Mouse (Mus musculus): Measurements from ENCODE around the gene Rdm1. TPM values are rescaled to one million over a fixed set of nuclear protein-coding genes. Genes with fewer than 3 reads are reported as not detected.
"Not testable (repeated sequence)": the region's sequence is repeated elsewhere in the genome, so short reads cannot be mapped to it uniquely, and the experiment has no call there.

The Rdm1 gene
- 10 to 100 TPM in 3 of 4 experiments, 1 to 10 TPM in 1; 9.3 to 16.1 (median 11.0) TPM for total RNA-seq (2022)

DNA sequence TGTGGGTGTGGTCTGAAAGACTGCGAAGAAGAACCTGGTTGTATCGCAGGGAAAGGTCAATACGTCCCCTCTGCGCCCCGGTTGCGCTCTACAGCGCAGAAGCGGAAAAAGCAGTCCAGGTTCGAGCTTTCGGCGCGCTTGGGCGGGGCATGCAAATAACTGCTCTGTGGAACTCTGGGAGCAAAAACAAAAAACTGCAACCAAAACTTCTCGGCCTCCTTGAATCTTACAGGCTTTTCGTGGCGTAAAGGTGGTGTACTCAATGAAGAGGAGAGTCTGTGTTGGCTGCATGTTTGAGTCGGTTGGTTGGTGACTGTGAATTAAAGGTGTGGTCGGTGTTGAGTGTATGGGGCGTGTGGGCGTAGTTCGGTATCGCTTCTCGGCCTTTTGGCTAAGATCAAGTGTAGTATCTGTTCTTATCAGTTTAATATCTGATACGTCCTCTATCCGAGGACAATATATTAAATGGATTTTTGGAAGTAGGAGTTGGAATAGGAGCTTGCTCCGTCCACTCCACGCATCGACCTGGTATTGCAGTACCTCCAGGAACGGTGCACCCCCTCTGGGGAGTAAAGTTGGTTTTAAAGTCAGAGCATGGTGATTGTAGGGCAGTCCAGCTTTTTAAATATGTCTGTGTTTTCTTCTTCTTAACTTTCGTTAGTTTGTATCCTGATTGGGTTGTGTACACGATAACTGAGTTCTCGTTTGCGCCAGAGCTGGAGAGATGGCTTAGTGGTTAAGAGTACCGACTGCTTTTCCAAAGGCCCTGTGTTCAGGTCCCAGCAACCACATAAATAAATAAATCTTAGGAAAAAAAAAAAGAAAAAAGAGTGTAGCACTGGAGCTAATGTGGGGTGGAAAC lies at the start of gene Rdm1:
Gene Rdm1, plus strand, starts transcription at position 201 of the 862 bp plus-strand sequence.
- DNase-seq (ENCODE audit: low spot score in 2 of 2) = peak; percentile 73 to 75

DNA sequence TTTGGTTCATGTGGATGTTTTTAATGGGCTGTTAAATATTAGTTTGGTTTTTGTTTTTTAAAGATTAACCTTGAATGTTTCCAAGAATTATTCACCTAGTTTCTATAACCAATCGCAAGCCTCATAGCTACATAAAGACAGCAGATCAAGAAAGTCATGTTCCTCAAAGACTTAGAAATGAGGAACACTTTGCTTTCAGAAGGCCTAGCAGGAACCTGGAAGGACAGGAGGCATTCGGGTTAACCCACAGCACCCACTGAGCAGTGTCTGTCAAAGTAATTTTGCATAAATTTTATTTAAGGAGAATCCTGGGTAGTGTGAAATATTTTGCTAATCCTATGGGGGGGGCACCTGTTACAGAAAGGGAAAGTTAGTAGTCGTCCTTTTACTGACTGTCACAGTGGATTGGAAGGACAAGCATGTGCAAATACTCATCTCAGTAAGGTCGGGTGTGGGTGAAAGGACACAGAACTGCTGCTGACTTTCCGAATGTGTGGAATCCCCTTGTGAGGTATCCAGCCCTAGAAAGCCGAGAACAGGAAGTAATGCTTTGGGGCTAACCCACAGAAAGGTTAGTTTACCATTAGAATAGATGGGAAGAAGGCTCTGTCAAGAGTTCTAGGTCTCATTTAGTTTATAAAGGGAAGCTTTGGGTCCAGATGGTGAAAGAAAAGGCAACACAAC lies 45.8 kb upstream of the Rdm1 start:
- no peak for DNase-seq (ENCODE audit: low spot score in 2 of 2)

DNA sequence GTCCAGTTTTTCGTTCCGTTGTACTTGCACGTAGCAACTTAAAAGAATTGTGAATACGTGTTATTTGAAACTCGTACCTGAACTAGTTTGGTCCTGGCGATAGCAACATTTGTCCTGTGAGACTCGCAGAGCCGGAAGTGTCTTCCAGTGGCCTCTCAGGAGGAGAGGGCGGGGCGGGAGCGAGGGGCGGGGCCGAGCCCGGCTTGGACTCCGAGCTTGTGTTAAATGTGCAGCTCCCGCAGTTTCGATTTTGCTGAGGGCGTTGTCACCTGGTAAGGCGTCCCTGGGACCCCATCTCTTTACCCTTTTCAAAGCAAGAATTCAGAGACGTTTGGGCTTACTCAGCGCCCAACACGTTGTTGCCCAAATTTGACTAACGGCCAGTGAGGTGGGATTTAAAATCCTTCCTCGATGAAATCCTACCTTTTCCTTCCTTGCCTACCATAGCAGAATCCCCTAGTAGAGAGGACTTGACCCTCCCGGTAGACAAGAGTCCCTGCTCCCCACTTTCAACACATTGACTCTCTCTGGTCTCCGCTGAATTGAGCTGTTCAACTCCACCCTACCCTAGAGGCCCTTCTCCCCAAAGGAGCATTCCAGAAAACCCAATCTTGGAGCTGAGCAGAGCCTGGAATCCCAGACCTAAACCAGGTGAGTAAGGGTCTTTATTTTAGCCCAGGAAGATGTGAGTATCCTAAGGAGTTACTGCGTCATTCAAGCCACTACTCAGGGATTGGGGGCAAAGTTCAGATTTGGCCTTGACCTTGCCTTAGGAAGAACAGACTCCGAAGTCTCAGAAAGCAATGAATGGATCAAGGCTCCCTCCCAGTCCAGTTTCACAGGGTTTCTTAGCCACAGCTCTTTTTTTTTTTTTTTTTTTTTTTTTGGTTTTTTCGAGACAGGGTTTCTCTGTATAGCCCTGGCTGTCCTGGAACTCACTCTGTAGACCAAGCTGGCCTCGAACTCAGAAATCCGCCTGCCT lies 44.6 kb upstream of the Rdm1 start, which contains the start of gene Tmem106a:
Gene Tmem106a, plus strand, starts transcription at position 189 of the 982 bp plus-strand sequence.
- no peak for DNase-seq (ENCODE audit: low spot score in 2 of 2)

DNA sequence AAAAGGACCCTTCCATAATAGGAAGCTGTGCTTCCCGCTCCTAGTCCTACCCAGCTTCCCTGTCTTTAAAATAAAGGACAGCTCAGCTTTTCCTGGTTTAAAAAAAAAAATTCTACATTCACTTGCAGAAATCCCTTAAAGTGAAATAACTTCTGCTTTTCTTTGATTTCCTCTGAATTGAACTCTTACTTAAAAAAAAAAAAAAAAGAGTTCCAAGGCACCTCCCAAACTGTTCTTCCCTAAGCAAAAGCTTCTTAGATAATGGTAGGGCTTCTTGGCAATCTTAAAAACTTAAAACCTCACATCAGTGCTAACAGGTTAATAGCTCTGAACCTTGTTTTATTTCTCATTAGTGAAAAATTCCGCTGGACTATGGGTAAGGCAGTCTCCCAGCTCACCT lies 43.8 kb upstream of the Rdm1 start:
- DNase-seq (ENCODE audit: low spot score in 2 of 2) = no peak

DNA sequence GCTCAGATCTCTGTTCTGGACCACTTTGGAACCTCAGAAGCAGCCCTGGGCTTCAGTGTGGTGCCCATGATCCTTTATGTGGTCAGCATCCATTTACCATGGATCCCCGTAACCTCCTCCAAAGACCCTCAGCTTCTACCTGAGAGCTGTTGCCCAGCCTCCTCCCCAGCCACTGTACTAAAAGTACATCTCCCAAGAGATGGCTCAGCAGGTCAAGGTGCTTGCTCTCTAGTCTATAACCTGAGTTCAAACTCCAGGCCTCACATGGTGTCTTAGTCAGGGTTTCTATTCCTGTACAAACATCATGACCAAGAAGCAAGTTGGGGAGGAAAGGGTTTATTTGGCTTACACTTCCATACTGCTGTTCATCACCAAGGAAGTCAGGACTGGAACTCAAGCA lies 42.0 kb upstream of the Rdm1 start:
- DNase-seq (ENCODE audit: low spot score in 2 of 2) = not testable (repeated sequence)

DNA sequence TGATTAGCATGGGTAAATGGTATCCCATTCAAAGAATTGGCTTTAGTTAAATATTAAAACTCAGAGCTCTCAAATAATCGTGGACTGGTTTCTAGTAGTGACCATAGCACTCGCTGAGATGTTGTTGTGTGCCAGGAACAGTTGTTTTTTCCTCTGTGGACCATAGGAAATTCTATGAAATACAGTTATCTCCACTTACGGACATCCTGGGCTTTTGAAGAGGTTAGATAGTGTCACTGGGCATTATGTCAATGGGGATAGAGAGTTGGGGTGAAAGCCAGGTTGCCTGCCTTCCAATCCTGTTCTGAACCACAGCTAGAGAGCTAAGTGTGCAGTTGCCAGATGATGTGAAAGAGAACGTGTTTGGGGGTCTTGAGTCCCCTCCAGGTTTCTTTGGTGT lies 41.2 kb upstream of the Rdm1 start:
- DNase-seq (ENCODE audit: low spot score in 2 of 2) = no peak

DNA sequence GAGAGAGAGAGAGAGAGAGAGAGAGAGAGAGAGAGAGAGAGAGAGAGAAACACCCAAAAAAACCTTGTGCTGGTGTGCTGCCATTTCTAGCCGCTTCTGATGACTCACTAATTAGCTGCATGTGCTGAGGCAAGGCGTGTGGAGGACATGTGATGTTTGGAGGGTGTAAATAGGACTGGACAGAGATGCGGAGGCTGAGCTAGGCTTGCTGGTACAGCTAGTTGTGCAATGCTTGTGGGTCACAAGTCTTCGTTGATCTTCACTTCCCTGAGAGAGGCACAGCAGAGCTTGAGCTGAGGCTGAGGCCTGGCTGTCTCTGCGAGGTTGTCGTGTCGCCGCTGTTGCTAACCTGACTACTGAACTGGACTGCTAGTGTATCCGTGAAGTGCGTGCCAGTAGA lies 39.3 kb upstream of the Rdm1 start:
- DNase-seq (ENCODE audit: low spot score in 2 of 2) = peak; percentile 24 to 38

DNA sequence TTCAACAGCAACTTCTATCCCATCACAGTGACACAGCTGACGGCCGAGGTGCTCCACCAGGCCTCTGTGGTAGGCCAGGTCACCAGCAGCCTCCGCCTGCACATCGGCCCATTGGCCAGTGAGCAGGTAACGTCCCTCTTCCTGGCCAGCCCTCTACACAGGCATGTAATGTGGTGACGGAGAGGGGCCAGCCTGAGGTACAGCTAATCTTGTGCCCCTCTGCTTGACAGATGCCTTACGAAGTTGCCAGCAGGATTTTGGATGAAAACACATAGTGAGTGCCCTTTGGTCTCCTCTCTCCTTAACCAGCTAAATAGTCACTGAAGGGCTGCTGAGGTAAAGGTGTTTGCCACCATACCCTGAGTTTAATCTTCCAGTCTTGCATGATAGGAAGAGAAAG lies 38.1 kb upstream of the Rdm1 start:
- no peak for DNase-seq (ENCODE audit: low spot score in 2 of 2)

DNA sequence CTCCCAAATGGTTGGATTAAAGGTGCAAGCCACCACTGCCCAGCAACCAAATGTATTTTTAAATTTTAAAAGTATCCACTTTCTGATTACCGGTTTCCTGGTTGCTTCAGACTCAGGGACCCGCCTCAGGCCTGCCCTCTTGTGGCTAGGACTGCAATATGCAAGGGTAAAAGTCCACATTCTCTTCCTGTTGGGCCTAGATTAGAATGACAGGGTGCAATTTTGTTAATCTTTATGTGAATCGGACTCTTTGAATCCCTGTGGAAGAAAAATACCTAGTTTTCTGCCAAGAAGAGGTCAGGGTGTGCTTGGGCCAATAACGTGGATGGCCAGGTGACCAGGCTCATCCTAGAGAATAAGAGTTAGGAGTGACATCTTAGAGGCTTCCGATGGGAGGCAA lies 37.6 kb upstream of the Rdm1 start:
- peak in 1 of 2 experiments; percentile 39 for DNase-seq (ENCODE audit: low spot score in 2 of 2)

DNA sequence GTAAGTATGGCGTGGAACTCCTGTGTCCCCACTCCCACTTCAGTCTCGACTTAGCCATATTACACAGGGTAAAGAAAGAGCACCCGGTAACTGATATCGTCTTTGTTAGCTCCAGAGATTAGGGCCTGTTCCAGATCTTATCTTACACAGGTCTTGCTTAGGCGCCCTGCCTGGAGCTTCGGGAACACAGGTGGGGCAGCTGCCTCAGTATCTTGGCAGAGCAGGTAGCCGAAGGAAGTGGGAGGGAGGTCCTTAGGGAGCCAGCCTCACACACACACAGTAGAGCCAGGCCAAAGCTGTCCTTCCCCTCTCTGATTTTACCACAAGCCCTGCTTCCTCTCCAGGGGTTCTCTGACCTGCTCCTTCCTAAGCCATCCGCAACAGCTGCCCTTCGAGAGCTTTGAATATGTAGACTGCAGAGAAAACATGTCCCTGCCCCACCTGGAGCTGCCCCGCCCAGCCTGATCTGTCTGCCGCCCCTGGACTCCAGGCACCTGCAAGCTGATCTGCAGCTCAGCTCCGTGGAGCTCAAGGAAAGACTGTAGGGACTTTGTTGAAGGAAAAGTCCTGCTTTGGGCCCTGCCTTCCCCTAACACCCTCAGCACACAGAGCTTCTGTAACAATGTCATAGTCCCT lies 36.9 kb upstream of the Rdm1 start:
- no peak for DNase-seq (ENCODE audit: low spot score in 2 of 2)

DNA sequence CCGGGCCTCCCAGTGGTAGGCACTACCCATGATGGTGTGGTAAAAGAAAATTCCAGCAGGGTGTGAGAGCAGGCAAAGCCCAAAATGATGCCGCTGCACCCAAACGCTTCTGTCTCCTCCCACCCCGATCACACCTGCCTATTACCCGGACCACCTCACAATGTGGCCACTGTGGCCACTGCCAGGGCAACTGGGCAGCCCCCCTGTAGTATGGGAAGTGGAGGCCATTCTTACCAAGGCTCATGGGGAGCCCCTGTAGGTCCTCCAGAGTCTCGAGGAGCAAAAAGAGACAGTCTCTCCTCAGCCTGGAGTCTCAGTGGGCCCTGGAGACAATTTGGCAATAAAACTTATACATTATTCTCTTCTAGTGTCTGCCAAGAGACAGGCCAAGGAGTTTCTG lies 27.8 kb upstream of the Rdm1 start, which contains the start of gene Gm11634:
Gene Gm11634, minus strand, starts transcription at position 101 of the 400 bp plus-strand sequence.
- no peak for DNase-seq (ENCODE audit: low spot score in 2 of 2)

DNA sequence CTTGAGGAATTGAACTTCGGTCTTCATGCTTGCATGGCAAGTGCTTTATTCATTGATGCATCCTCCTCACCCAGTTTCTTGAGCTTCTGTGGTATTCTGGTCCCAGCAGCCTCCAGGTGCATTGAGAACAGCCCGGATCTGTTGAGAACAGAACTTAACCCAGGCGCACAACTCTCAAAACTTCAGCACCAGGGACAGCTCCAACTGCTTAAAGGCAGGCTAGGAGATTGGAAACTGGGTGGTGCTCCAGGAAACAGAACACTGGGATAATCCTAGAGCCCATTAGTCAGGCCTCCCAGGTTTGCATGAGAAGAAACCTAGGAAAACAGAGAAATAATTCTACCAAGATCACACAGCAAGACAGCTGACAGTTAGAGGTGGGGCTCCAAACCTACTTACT lies 24.5 kb upstream of the Rdm1 start:
- no peak for DNase-seq (ENCODE audit: low spot score in 2 of 2)

DNA sequence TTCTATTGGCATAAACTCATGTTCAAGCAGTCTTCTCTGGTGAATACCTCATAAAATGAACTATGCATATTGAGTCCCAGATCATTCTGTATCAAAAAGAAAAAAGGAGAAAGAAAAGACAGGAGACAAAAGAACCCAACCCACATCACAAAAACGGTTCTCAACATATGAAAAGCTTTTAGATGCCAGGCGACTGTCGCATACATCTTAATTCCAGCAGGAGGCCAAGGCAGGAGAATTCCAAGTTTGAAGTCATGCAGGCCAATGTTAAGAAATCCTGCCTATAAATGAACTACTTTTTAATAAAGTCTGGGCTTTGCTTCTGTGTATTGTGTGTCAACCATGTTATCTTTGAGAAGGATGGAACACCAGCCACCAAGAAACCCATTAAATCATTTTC lies 22.9 kb upstream of the Rdm1 start:
- DNase-seq (ENCODE audit: low spot score in 2 of 2) = no peak

DNA sequence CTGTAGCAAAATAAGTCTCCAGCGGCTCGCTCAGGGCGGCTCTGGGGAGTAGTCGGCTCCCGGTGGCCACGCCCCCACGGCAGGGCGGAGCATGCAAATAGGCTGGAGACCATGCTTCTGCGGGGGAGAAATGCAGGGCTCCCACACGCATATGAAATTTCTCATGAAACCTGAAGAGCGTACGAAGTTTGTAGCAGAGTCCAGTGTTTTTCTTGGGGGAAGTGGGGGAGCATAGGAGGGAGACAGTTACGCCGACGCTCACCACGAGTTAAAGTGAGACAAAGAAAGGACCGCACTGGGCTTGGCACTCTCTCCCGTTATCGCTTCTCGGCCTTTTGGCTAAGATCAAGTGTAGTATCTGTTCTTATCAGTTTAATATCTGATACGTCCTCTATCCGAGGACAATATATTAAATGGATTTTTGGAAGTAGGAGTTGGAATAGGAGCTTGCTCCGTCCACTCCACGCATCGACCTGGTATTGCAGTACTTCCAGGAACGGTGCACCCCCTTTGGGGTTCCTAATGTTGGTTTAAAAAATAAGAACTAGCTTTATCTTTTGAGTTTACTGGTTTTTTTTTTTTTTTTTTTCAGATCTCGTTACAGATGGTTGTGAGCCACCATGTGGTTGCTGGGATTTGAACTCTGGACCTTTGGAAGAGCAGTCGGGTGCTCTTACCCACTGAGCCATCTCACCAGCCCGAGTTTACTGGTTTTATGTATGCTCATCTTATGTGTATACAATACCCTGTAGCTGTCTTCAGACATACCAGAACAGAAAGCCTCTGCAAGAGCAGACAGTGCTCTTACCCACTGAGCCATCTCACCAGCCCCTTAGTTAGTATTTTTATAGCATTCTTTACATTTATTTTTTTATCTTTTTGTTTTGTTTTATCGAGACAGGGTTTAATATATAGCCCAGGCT lies 22.2 kb upstream of the Rdm1 start:
- DNase-seq (ENCODE audit: low spot score in 2 of 2) = not testable (repeated sequence)

DNA sequence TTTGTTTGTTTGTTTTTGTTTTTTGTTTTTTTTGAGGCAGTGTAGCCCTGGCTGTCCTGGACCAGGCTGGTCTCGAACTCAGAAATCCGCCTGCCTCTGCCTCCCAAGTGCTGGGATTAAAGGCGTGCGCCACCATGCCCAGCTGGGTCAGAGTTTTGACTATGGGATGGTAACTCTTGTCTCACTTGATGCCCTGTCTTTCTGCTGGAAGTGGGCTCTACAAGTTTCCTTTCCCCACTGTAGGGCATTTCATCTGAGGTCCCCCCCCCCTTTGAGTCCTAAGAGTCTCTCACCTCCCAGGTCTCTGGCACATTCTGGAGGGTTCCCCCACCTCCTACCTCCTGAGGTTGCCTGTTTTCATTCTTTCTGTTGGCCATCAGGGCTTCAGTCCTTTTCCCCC lies 19.9 kb upstream of the Rdm1 start:
- not testable (repeated sequence) for DNase-seq (ENCODE audit: low spot score in 2 of 2)

DNA sequence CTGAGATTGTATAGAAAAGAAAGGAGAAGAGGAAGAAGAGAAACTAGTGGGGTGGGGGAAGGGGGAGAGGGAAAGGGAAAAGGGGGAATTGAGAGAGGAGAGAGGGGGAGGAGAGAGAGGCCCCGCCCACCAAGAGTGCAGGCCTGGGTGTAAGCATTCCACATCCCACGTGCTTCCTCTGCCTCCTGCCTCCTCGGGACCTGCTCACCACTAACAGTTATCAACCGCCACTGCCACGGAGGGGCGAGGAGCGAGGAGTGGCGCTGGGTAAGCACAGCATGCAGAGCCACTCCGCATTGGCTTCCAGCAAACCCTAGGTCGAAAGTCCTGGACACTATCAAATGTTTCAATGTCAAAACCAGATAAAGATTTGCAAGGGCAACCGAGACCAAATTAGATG lies 16.6 kb upstream of the Rdm1 start:
- DNase-seq (ENCODE audit: low spot score in 2 of 2) = no peak

DNA sequence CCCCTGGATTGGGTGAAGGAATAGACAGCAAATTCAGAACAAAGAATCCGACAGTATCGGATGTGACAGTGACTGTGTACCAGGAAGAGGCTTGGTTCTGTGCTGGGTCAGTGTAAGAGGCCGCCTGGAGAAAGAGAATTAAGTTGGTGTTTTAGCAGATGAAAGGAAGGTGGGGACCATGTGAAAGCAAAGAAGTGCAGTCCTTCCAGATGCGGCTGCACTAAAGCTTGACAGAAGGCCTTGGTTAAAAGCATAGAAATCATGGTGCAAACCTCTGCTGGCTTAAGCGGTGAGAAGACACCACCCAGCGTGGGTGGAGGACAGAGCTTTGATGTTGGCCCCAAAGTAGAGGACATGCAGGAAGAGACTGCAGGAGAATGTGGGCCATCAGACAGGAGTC lies 13.4 kb upstream of the Rdm1 start:
- no peak for DNase-seq (ENCODE audit: low spot score in 2 of 2)

DNA sequence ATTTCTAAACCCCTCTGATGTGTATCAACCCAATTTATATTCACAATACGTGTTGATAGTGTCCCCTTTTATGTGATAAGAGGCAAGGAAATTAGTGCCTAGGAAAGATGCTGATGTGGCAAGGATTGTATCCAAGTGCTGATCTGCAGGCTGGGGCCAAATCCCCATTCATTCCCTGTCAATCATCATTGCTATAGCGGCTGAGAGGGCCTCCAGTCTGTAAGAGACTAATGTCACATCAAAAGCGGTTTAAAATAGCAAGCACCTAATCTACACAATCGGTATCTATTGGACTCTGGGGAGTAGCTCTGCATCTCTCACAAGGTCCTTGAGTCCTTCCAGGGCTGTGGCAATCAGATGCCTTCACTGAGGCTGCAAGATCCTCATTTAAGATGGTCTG lies 12.9 kb upstream of the Rdm1 start:
- no peak for DNase-seq (ENCODE audit: low spot score in 2 of 2)

DNA sequence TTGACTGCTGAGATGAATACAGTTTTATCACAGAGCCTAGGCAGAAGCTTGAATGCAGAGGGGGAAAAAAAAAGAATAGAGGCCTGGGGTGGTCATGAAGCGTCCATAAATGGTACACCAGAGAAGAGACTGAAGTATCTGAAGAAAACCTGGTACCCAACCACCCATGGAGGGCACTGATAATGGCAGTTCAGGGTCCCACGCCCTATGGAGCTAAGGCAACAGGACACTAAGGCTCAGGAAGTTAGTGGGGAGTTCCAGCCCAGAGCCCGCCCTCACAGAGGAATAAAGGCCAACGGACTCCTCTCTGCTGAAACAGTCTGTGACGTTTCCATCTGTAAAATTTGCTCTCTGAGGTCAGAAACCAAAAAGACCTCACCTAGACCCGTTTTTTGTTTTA lies 11.6 kb upstream of the Rdm1 start:
- no peak for DNase-seq (ENCODE audit: low spot score in 2 of 2)

DNA sequence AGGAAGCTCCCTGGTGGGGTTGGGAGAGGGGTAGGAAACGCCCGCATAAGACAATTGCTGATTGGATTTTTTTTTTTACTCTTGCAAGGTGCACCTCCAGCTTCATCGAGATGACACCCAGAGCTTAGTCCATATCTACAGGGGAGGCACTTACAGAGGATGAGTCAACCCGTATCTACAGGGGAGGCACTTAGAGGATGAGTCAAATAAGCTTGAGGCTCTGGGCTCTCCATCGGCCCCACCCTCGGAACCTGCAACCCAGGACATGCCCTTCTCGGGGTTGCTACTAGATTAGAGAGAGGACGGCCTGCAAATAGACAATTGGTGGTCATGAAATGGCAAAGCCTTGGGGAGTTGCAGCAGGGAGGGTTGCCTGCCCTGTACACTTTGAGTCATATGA lies 10.9 kb upstream of the Rdm1 start:
- no peak for DNase-seq (ENCODE audit: low spot score in 2 of 2)
